Comparison of ENCODE assay signal across 35 mouse cellular contexts in genomic region chr15:80619166-80619565, GRCm38 (mm10). TPM values are rescaled to one million over a fixed set of nuclear protein-coding genes. Genes with fewer than 3 reads are reported as not detected.
DNase-seq lines count a peak whose midpoint lies in the region; ATAC-seq and TF ChIP-seq lines count a peak whose summit lies in the region.
"Had no signal": no experiment of that assay in that cellular context is flagged by ENCODE, and none has a peak within 500 bp of the region (broad histone marks: within the 10 kb centered on the region; RNA-seq: fewer than 3 reads in every experiment).

No protein-coding gene starts in this region.

- intact Hi-C loops in left cerebral cortex, postnatal 36 days (cut with DNase I), result loop anchor here (5.0 kb wide), 1 partner anchor 332 kb away; the partner anchor contains the start of gene Cacna1i

- no peaks in the 10 kb centered on the region for H3K9me3 ChIP-seq in forebrain, postnatal 0 days (ENCODE audit: low read length)
- no peaks in the 10 kb centered on the region for H3K9me3 ChIP-seq in forebrain, embryonic 10.5 days
- H3K9me3 ChIP-seq in hindbrain, embryonic 16.5 days (ENCODE audit: control insufficient read depth, low read length), result no peaks in the 10 kb centered on the region
- H3K9me3 ChIP-seq: embryonic facial prominence, embryonic 10.5 days; embryonic facial prominence, embryonic 13.5 days; G1E; heart, embryonic 12.5 days; heart, embryonic 15.5 days; hindbrain, embryonic 10.5 days; hindbrain, embryonic 13.5 days had no signal

- no peaks in the 10 kb centered on the region for H3K27me3 ChIP-seq in forebrain, postnatal 0 days (ENCODE audit: insufficient read depth, low read length)
- H3K27me3 ChIP-seq in forebrain, embryonic 10.5 days (ENCODE audit: poor library complexity, severe bottlenecking), result peaks cover 36% of the 10 kb centered on the region
- H3K27me3 ChIP-seq in hindbrain, embryonic 16.5 days (replicated peaks; ENCODE audit: control insufficient read depth, insufficient read depth, low read length), result no peaks in the 10 kb centered on the region; the same call in 1 of the 2 replicates

- no peak overlapping the region for H3K4me2 ChIP-seq in forebrain, postnatal 0 days (ENCODE audit: low read depth)
- H3K4me2 ChIP-seq in hindbrain, embryonic 16.5 days (ENCODE audit: low read length), result no peak overlapping the region
- H3K4me2 ChIP-seq: embryonic facial prominence, embryonic 13.5 days; heart, embryonic 12.5 days; heart, embryonic 15.5 days; hindbrain, embryonic 13.5 days had no signal

- no peak overlapping the region for H3K9ac ChIP-seq in forebrain, postnatal 0 days
- no peak overlapping the region for H3K9ac ChIP-seq in hindbrain, embryonic 16.5 days (ENCODE audit: low read depth, low read length)
- H3K9ac ChIP-seq: embryonic facial prominence, embryonic 13.5 days; heart, embryonic 12.5 days; heart, embryonic 15.5 days; hindbrain, embryonic 13.5 days had no signal

- 33% methylated on average over 5 of the region's 5 CpGs for WGBS in forebrain, postnatal 0 days
- 67% methylated on average over 5 of the region's 5 CpGs for WGBS in forebrain, embryonic 10.5 days
- WGBS in hindbrain, embryonic 16.5 days, result 48% methylated on average over 5 of the region's 5 CpGs

- no peaks in the 10 kb centered on the region for H3K36me3 ChIP-seq in forebrain, postnatal 0 days (ENCODE audit: insufficient read depth)
- no peaks in the 10 kb centered on the region for H3K36me3 ChIP-seq in forebrain, embryonic 10.5 days (replicated peaks)
- no peaks in the 10 kb centered on the region for H3K36me3 ChIP-seq in hindbrain, embryonic 16.5 days (ENCODE audit: control insufficient read depth, insufficient read depth, low read length)
- H3K36me3 ChIP-seq: embryonic facial prominence, embryonic 10.5 days; embryonic facial prominence, embryonic 13.5 days; G1E; heart, embryonic 12.5 days; heart, embryonic 15.5 days; hindbrain, embryonic 10.5 days; hindbrain, embryonic 13.5 days had no signal

- H3K4me1 ChIP-seq in forebrain, postnatal 0 days (ENCODE audit: insufficient read depth), result peaks cover 7% of the 10 kb centered on the region; the same call in 1 of the 2 replicates
- peaks cover 30% of the 10 kb centered on the region for H3K4me1 ChIP-seq in forebrain, embryonic 10.5 days
- H3K4me1 ChIP-seq in hindbrain, embryonic 16.5 days (ENCODE audit: control insufficient read depth, insufficient read depth, low read depth, low read length), result peaks cover 7% of the 10 kb centered on the region

- H3K4me3 ChIP-seq in forebrain, postnatal 0 days (ENCODE audit: low read depth, low read length), result no peak overlapping the region
- H3K4me3 ChIP-seq in forebrain, embryonic 10.5 days, result no peak overlapping the region
- H3K4me3 ChIP-seq in hindbrain, embryonic 16.5 days (ENCODE audit: low read length), result no peak overlapping the region
- H3K4me3 ChIP-seq: embryonic facial prominence, embryonic 10.5 days; embryonic facial prominence, embryonic 13.5 days; erythroblast, embryonic 14.5 days; heart, embryonic 12.5 days; heart, embryonic 15.5 days; hindbrain, embryonic 10.5 days; hindbrain, embryonic 13.5 days had no signal

- no peak for TF ChIP-seq CTCF in forebrain, postnatal 0 days (IDR thresholded peaks at IDR 0.05; ENCODE audit: low read depth)

- DNase-seq in forebrain, postnatal 0 days, result no peak
- DNase-seq in forebrain, embryonic 10.5 days (ENCODE audit: extremely low spot score, low spot score), result no peak
- DNase-seq in ES-CJ7 (ENCODE audit: low read depth, low spot score) (peak; percentile 75), ZHBTc4 (ENCODE audit: low read depth, low spot score) (peak; percentile 54)
- DNase-seq in left cerebral cortex, postnatal 36 days (ENCODE audit: low spot score in 2 of 2), result no peak
- DNase-seq: adrenal gland, adult 8-10 months; adrenal gland, postnatal 25 days; cerebellum, adult 11-12 months; cerebellum, adult 8-10 months; cerebellum, postnatal 10 days; cerebellum, postnatal 36 days; embryo, embryonic 11 days; gastrocnemius, postnatal 25 days; heart, postnatal 10 days; heart, postnatal 36 days had no signal

- ATAC-seq in forebrain, postnatal 0 days, result peak; percentile 20; the same call in 1 of the 2 replicates
- no peak for ATAC-seq in hindbrain, embryonic 16.5 days
- ATAC-seq: forebrain, embryonic 14.5 days; hindbrain, postnatal 0 days; intestine, embryonic 16.5 days; Patski had no signal

- H3K27ac ChIP-seq in forebrain, postnatal 0 days (ENCODE audit: low read depth, low read length), result no peak overlapping the region
- H3K27ac ChIP-seq in forebrain, embryonic 10.5 days, result no peak overlapping the region
- no peak overlapping the region for H3K27ac ChIP-seq in hindbrain, embryonic 16.5 days (ENCODE audit: low read depth, low read length)
- H3K27ac ChIP-seq: embryonic facial prominence, embryonic 10.5 days; embryonic facial prominence, embryonic 13.5 days; heart, embryonic 15.5 days; hindbrain, embryonic 10.5 days; hindbrain, embryonic 13.5 days; hindbrain, postnatal 0 days had no signal

RNA-seq across cellular contexts. Expression of gene Grap2, which starts 46.8 kb away (rescaled TPM):
- total RNA-seq in forebrain, postnatal 0 days (2014; rRNA removed), result 0.23 TPM in 1 of 2 replicates, not detected in the other
- 0.21 TPM in 1 of 2 replicates, not detected in the other for polyA plus RNA-seq in forebrain, postnatal 0 days (2015; fragmentation: Nextera tagmentation; extraction: Ambion mirVana)
- 1.4 and 1.5 TPM in 2 replicates for polyA plus RNA-seq in forebrain, embryonic 10.5 days (2016; fragmentation: Nextera tagmentation; extraction: Ambion mirVana)
- total RNA-seq in left cerebral cortex, postnatal 36 days (2021), result under 1 TPM; 0.35 to 0.50 TPM
- 0.27 and 0.31 TPM in 2 replicates for polyA plus RNA-seq in hindbrain, embryonic 16.5 days (2015; fragmentation: Nextera tagmentation; extraction: Ambion mirVana)
- polyA plus RNA-seq: Patski had no signal

RNA-seq across cellular contexts. Expression of gene Fam83f, which starts 52.5 kb away (rescaled TPM):
- total RNA-seq in forebrain, postnatal 0 days (2014; rRNA removed), result 0.23 and 1.1 TPM in 2 replicates
- 0.11 and 0.36 TPM in 2 replicates for polyA plus RNA-seq in forebrain, postnatal 0 days (2015; fragmentation: Nextera tagmentation; extraction: Ambion mirVana)
- polyA plus RNA-seq in forebrain, embryonic 10.5 days (2016; fragmentation: Nextera tagmentation; extraction: Ambion mirVana), result 0.37 and 0.68 TPM in 2 replicates
- under 1 TPM; 0.39 TPM for total RNA-seq in left cerebral cortex, postnatal 36 days (2021)
- polyA plus RNA-seq in hindbrain, embryonic 16.5 days (2015; fragmentation: Nextera tagmentation; extraction: Ambion mirVana), result 0.16 and 0.39 TPM in 2 replicates
- polyA plus RNA-seq: activated CD4-positive, CD25-positive, alpha-beta regulatory T cell, adult 4 months; erythroblast, embryonic 14.5 days; forebrain, embryonic 14.5 days; G1E; inflammation-experienced regulatory T-cells, adult 6 months; Patski had no signal

RNA-seq across cellular contexts. Expression of gene Enthd1, which starts 54.2 kb away (rescaled TPM):
- total RNA-seq in forebrain, postnatal 0 days (2014; rRNA removed), result not detected in 2 replicates
- polyA plus RNA-seq in forebrain, postnatal 0 days (2015; fragmentation: Nextera tagmentation; extraction: Ambion mirVana), result not detected in 2 replicates
- not detected in 2 replicates for polyA plus RNA-seq in forebrain, embryonic 10.5 days (2016; fragmentation: Nextera tagmentation; extraction: Ambion mirVana)
- total RNA-seq in left cerebral cortex, postnatal 36 days (2021), result not detected
- not detected in 2 replicates for polyA plus RNA-seq in hindbrain, embryonic 16.5 days (2015; fragmentation: Nextera tagmentation; extraction: Ambion mirVana)
- total RNA-seq: adrenal gland, adult 8-10 months; adrenal gland, postnatal 25 days; gastrocnemius, adult 8-10 months; gastrocnemius, postnatal 25 days; heart, adult 18-20 months; heart, postnatal 10 days; heart, postnatal 36 days; hindbrain, postnatal 0 days had no signal
- polyA plus RNA-seq: brain, embryonic 14.5 days; cortical plate, adult 2 months; embryonic facial prominence, embryonic 10.5 days; embryonic facial prominence, embryonic 13.5 days; erythroblast, embryonic 14.5 days; forebrain, embryonic 11.5 days; forebrain, embryonic 14.5 days; G1E; heart, embryonic 12.5 days; heart, embryonic 15.5 days; hindbrain, embryonic 10.5 days; hindbrain, embryonic 13.5 days; hindbrain, postnatal 0 days; intestine, embryonic 16.5 days; Patski had no signal

Comparison
In these comparisons a context has a peak if more than half of its experiments do, and no peak if none do; other contexts are left out.
1. DNase-seq: peak in ES-CJ7 (single experiment) and ZHBTc4 (single experiment); none in forebrain, postnatal 0 days (single experiment), forebrain, embryonic 10.5 days (single experiment) and left cerebral cortex, postnatal 36 days (0 of 2).